Mouse (Mus musculus) gastrocnemius, postnatal 14 days (tissue): ENCODE data around the gene Ypel3. TPM values are rescaled to one million over a fixed set of nuclear protein-coding genes. Genes with fewer than 3 reads are reported as not detected.
A peak's percentile ranks its signal among the peaks of the same experiment; 100 is the strongest.

ENCODE experiments used
- DNase-seq: peaks from one replicate; pipeline ENCODE4 v3.0.0; 2021; ENCODE audit warnings: mixed read lengths
- intact Hi-C: fragments of 180-260 bp; cut with DNase I; formaldehyde crosslinking; loops from one replicate; pipeline ENCODE4 v1.15.1; 2025; ENCODE audit warnings: low total_unique reads
- total RNA-seq, 2 experiments: library from RNA; stranded (reverse); gene quantifications; 2 replicates each; pipeline ENCODE4 v1.2.3; 2021

Gene Ypel3
- total RNA-seq, 2 experiments from 2014 or later, result 52.4 to 64.9 TPM

DNA sequence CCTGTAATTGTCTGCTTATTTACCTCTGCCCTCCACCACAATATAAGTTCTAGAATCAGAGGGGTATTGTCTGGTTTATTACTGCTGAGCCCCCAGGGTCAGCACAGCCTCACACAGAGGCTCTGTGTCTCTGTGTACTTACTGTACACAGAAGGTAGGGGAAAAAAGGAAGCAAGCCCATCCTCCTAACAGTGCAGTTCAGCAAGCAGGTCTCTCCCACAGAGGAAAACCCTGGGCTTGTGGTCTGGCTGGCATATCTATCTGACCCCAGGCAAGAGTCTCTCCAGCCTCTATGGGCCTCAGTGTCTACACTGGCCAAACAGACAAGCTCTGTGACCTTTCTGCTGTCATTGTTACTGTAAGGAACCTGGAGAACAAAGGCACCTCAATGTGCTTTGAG, 27.0 kb downstream of the Ypel3 start:
- intact Hi-C loops, result no loop called here
- no peak for DNase-seq

- intact Hi-C loops, result no loop called here
- no peak for DNase-seq
Observed at GRCm38 (mm10) chr7:126806956-126807355, 30.2 kb downstream of the Ypel3 start.

- no peak for DNase-seq
- intact Hi-C loops, result no loop called here
Observed at GRCm38 (mm10) chr7:126807405-126807804, 30.6 kb downstream of the Ypel3 start.

- intact Hi-C loops, result no loop called here
Observed at GRCm38 (mm10) chr7:126808703-126809455, 32.1 kb downstream of the Ypel3 start.

GRCm38 (mm10) chr7:126809723-126810369, 33.1 kb downstream of the Ypel3 start:
- intact Hi-C loops, result no loop called here
- DNase-seq, result no peak

More at GRCm38 (mm10) chr7:126808703-126809455, 32.1 kb downstream of the Ypel3 start:
- peak; percentile 90 for DNase-seq

GRCm38 (mm10) chr7:126815726-126816222, 39.0 kb downstream of the Ypel3 start:
- intact Hi-C loops, result no loop called here
- no peak for DNase-seq

GRCm38 (mm10) chr7:126816494-126816893, 39.7 kb downstream of the Ypel3 start:
- no peak for DNase-seq
- intact Hi-C loops, result no loop called here

DNA sequence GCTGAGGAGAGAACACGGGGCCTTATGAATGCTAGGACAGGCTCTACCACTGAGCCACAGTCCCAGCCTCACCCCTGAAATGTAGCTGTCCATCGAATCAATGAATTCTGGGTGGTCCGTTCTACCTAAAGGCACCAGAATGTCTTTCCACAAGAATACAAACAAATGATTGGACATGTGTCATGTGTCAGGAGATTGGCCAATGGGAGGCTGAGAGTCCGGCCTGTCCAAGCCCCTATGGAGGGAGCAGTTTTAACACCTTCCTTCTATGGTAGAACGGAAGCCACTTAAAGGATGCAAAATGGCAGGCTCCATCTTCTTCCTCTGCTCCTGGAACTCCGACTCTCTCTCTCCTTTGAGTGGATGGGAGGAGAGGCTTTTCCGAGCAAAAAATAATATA, 40.8 kb downstream of the Ypel3 start:
- intact Hi-C loops, result no loop called here
- no peak for DNase-seq

DNA sequence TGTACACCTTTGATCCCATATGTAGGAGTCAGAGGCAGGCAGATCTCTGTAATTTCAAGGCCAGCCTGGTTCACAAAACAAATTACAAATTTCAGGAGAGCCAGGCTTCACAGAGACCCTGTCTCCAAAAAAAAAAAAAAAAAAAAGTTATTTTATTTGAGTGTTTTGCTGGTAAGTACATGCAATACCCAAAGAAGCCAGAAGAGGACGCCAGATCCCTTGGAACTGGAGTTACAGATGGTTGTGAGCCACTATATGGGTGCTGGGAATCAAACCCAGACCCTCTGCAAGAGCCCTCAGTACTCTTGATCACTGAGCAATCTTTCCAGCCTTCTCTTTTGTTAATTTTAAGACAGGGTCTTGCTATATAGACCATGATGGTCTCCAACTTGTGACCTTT, 42.1 kb downstream of the Ypel3 start:
- DNase-seq, result no peak
- intact Hi-C loops, result no loop called here

DNA sequence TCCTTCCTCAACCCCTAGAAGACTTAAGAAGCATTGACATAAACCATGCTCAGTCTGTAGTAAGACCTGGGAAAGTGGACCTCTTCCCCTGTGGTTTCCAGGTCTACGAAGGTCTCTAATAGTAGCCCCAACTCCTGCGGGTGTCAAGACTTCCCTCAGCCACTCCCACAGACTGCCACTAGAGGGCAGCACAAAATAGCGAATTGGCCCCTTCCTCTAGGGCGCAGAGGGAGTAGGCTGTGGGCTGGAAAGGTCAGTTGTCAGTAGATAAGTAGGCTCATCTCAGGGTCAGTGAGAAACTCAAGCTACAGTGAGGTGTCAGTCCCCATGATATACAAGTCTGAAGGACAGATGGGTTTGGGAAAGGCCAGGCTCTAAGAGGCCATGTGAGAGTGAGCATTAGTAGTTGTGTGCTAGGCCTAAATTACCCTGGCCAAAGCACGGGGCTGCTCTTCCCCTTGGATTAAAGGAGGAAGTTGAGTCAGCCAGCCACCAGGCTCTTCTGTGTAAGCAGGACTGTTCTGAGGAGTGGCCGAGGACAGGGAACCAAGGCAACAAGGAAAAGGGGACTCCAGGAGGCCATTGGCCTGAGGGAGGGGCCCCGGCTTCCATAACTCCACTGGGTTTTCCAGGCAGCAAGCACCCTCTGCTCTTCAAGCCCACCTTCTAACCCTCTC, 45.2 kb downstream of the Ypel3 start:
- DNase-seq, result peak; percentile 82
- intact Hi-C loops, result loop anchor here (5.0 kb wide), 3 partner anchors 35 to 285 kb away; no protein-coding TSS in a partner anchor

- intact Hi-C loops, result loop anchor here (5.0 kb wide), 3 partner anchors 35 to 285 kb away; no protein-coding TSS in a partner anchor
- DNase-seq, result no peak
Observed at GRCm38 (mm10) chr7:126822741-126823140, 46.0 kb downstream of the Ypel3 start.

- DNase-seq, result no peak
- intact Hi-C loops, result loop anchor here (5.0 kb wide), 3 partner anchors 34 to 284 kb away; no protein-coding TSS in a partner anchor
Observed at GRCm38 (mm10) chr7:126823202-126823711, 46.5 kb downstream of the Ypel3 start.

- DNase-seq, result no peak
- intact Hi-C loops, result loop anchor here (5.0 kb wide), 3 partner anchors 33 to 283 kb away; no protein-coding TSS in a partner anchor
Observed at GRCm38 (mm10) chr7:126823940-126824339, 47.2 kb downstream of the Ypel3 start.

DNA sequence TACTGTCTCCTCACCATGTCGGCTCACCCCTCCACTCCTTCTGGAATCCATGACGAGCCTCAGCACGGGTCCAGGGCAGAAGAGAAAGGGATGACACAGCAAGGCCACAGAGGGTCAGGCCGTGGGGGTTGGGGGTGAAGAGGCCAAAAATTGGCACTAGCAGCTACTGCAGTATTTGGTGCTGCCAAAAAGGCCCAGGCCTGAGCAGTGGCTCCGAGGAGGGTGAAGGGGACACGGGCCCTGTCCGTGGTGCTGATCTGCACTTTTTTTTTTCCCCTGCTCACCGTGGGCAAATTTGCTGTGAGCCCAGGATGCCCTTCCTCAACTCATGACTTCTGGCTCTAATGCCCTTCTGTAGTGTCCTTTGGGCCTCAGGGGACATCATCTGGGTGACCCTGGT, 48.6 kb downstream of the Ypel3 start:
- no peak for DNase-seq
- intact Hi-C loops, result loop anchor here (5.0 kb wide), 1 partner anchor 127 kb away; the partner anchor contains the start of gene Sez6l2

DNA sequence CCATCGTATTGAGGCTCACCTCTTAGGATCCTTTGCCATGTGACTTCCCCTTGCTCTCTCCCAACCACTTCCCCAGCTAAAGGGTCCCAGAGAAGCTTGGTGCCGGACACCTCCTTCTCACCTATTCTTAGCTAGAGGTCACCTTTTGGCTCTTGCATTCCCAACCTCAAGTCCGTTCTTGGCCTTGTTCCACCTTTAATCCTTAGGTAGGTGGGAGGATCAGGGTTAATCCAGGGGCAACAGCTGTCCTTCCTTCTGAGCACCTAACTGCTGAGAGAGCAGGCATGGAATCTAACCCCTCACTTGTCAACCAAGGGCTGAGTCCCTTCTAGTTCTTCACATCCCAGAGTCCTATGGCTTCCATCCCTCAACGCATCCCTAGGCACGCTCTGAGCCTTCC, 49.2 kb downstream of the Ypel3 start:
- intact Hi-C loops, result loop anchor here (5.0 kb wide), 1 partner anchor 126 kb away; the partner anchor contains the start of gene Sez6l2
- no peak for DNase-seq

Other genes with a start within 250 kb of the Ypel3 start
- gene Eif3c, start 210.5 kb upstream of the Ypel3 start, total RNA-seq, result 100 to 1,000 TPM; 135 to 136 TPM
- under 1 TPM; 0.55 to 0.88 TPM for gene Apobr, start 192.0 kb upstream of the Ypel3 start, total RNA-seq
- gene Cln3, start 191.1 kb upstream of the Ypel3 start, total RNA-seq, result 1 to 10 TPM; 6.5 to 7.6 TPM
- not detected for gene Il27, start 182.0 kb upstream of the Ypel3 start, total RNA-seq
- gene Nupr1, start 146.1 kb upstream of the Ypel3 start, total RNA-seq, result 10 to 100 TPM; 15.4 to 18.3 TPM
- gene Sgf29, start 127.6 kb upstream of the Ypel3 start, total RNA-seq, result 10 to 100 TPM; 23.2 to 24.6 TPM
- gene Sult1a1, start 100.5 kb upstream of the Ypel3 start, total RNA-seq, result 10 to 100 TPM; 20.3 to 45.9 TPM
- gene Bola2, start 81.6 kb upstream of the Ypel3 start, total RNA-seq, result 10 to 100 TPM; 40.7 to 41.6 TPM
- gene Slx1b, start 81.2 kb upstream of the Ypel3 start, total RNA-seq, result 1 to 10 TPM; 3.7 to 4.6 TPM
- 1 to 10 TPM; 2.7 to 3.6 TPM for gene Coro1a, start 69.2 kb upstream of the Ypel3 start, total RNA-seq
- gene Mapk3, start 17.4 kb upstream of the Ypel3 start, total RNA-seq, result 10 to 100 TPM; 35.0 to 40.0 TPM
- 1 to 10 TPM in 1 of 2 experiments, under 1 TPM in 1; 0.92 to 1.8 TPM for gene Gdpd3, start 10.6 kb upstream of the Ypel3 start, total RNA-seq
- under 1 TPM; 0.31 to 0.55 TPM for gene Tbx6, start 4.5 kb downstream of the Ypel3 start, total RNA-seq
- 10 to 100 TPM; 28.0 to 33.6 TPM for gene Ppp4c, start 15.5 kb downstream of the Ypel3 start, total RNA-seq
- gene Fam57b, start 20.7 kb downstream of the Ypel3 start, total RNA-seq, result 10 to 100 TPM; 12.5 to 14.2 TPM
- not detected for gene 4930451I11Rik, start 54.7 kb downstream of the Ypel3 start, total RNA-seq
- not detected for gene Doc2a, start 70.5 kb downstream of the Ypel3 start, total RNA-seq
- 1 to 10 TPM; 6.1 to 8.5 TPM for gene Hirip3, start 85.0 kb downstream of the Ypel3 start, total RNA-seq
- gene Ino80e, start 85.4 kb downstream of the Ypel3 start, total RNA-seq, result 10 to 100 TPM; 13.7 to 14.1 TPM
- 10 to 100 TPM; 33.1 to 33.5 TPM for gene Taok2, start 107.7 kb downstream of the Ypel3 start, total RNA-seq
- gene Tmem219, start 146.0 kb downstream of the Ypel3 start, total RNA-seq, result 10 to 100 TPM; 11.9 to 13.1 TPM
- gene Kctd13, start 151.9 kb downstream of the Ypel3 start, total RNA-seq, result 1 to 10 TPM; 2.5 to 3.2 TPM
- not detected for gene Asphd1, start 172.6 kb downstream of the Ypel3 start, total RNA-seq
- gene Sez6l2, start 173.6 kb downstream of the Ypel3 start, total RNA-seq, result 1 to 10 TPM; 7.3 to 7.5 TPM
- gene Cdipt, start 199.0 kb downstream of the Ypel3 start, total RNA-seq, result 10 to 100 TPM; 34.9 to 38.5 TPM
- under 1 TPM; 0.59 to 0.78 TPM for gene Cdiptos, start 199.1 kb downstream of the Ypel3 start, total RNA-seq
- 10 to 100 TPM; 19.5 to 27.1 TPM for gene Mvp, start 237.7 kb downstream of the Ypel3 start, total RNA-seq
- gene Pagr1b, start 239.5 kb downstream of the Ypel3 start, total RNA-seq, result under 1 TPM in 1 of 2 experiments, not detected in 1; 0.97 TPM
- gene Pagr1a, start 240.4 kb downstream of the Ypel3 start, total RNA-seq, result 10 to 100 TPM in 1 of 2 experiments, 1 to 10 TPM in 1; 8.6 to 15.3 TPM
- 10 to 100 TPM; 11.1 to 11.6 TPM for gene Gm42742, start 244.1 kb downstream of the Ypel3 start, total RNA-seq
- gene Prrt2, start 244.3 kb downstream of the Ypel3 start, total RNA-seq, result 1 to 10 TPM; 1.6 TPM